Mouse (Mus musculus): Measurements from ENCODE around the gene Dlec1. TPM values are rescaled to one million over a fixed set of nuclear protein-coding genes. Genes with fewer than 3 reads are reported as not detected.

The Dlec1 gene
- polyA plus RNA-seq (2015; fragmentation: Illumina TruSeq; extraction: RNeasy Lipid Tissue Mini Kit (QIAGEN cat#74804); ENCODE audit: insufficient read depth, low replicate concordance) = 0.43 TPM

DNA sequence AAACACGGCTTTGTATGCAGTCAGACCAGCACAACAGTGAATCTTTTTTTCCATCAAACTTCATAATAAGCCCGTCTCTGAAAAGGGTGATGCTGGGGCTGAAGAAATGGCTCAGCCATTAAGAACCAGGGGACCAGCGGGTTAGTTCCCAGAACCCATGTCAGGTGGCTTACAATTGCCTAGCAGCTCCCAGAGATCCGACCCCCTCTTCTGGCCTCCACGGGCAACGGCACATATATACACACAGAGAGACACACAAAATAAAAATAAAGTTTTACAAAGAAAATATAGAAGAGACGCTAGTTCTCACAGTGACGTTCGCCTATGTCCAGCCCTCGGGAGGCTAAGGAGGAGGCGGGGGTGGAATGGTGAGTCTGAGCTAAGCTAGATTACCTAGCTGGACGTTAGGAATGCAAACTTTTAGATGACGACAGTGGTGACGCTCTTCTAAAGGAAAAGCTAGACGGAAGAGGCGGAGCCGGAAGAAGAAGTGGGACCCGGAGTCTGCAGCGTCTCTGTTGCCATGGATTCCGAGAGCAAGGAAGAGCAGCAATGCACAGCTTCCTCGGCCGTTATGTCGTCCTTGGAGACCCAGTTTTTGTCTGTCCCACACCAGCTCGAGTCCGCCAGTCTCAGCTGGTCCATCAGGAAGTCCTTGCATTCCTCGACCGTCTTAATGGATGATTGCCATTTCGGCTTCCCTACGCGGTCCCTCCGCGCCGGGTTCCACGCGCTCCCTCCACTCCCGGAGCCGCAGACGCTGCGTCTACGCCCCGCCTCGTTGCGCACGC lies at the start of gene Dlec1:
Gene Dlec1, plus strand, starts transcription at position 487 of the 791 bp plus-strand sequence.

GRCm38 (mm10) chr9:119093419-119094295 lies 8.6 kb upstream of the Dlec1 start, which contains the start of gene Plcd1:
Gene Plcd1, minus strand, starts transcription at chr9:119093502.

GRCm38 (mm10) chr9:119156278-119157201 lies 54.3 kb downstream of the Dlec1 start, which contains the start of gene Acaa1b:
Gene Acaa1b, minus strand, starts transcription at chr9:119157093.

GRCm38 (mm10) chr9:119158861-119159260 lies 56.6 kb downstream of the Dlec1 start, which contains the start of gene Gm47289:
Gene Gm47289, plus strand, starts transcription at chr9:119159161.

Other genes starting within 250 kb of the Dlec1 start
- gene Ctdspl, start 176.0 kb upstream of the Dlec1 start, polyA plus RNA-seq (2015; fragmentation: Illumina TruSeq; extraction: RNeasy Lipid Tissue Mini Kit (QIAGEN cat#74804); ENCODE audit: insufficient read depth, low replicate concordance) = 4.9 TPM
- 6.1 TPM for gene Vill, start 49.7 kb upstream of the Dlec1 start, polyA plus RNA-seq (2015; fragmentation: Illumina TruSeq; extraction: RNeasy Lipid Tissue Mini Kit (QIAGEN cat#74804); ENCODE audit: insufficient read depth, low replicate concordance)
- gene Plcd1, start 9.0 kb upstream of the Dlec1 start, polyA plus RNA-seq (2015; fragmentation: Illumina TruSeq; extraction: RNeasy Lipid Tissue Mini Kit (QIAGEN cat#74804); ENCODE audit: insufficient read depth, low replicate concordance) = 2.0 TPM
- not detected for gene Acaa1b, start 54.6 kb downstream of the Dlec1 start, polyA plus RNA-seq (2015; fragmentation: Illumina TruSeq; extraction: RNeasy Lipid Tissue Mini Kit (QIAGEN cat#74804); ENCODE audit: insufficient read depth, low replicate concordance)
- not detected for gene Gm47289, start 56.7 kb downstream of the Dlec1 start, polyA plus RNA-seq (2015; fragmentation: Illumina TruSeq; extraction: RNeasy Lipid Tissue Mini Kit (QIAGEN cat#74804); ENCODE audit: insufficient read depth, low replicate concordance)
- gene Slc22a13, start 106.6 kb downstream of the Dlec1 start, polyA plus RNA-seq (2015; fragmentation: Illumina TruSeq; extraction: RNeasy Lipid Tissue Mini Kit (QIAGEN cat#74804); ENCODE audit: insufficient read depth, low replicate concordance) = not detected
- 45.4 TPM for gene Oxsr1, start 219.9 kb downstream of the Dlec1 start, polyA plus RNA-seq (2015; fragmentation: Illumina TruSeq; extraction: RNeasy Lipid Tissue Mini Kit (QIAGEN cat#74804); ENCODE audit: insufficient read depth, low replicate concordance)
- gene Acaa1a, start 237.2 kb downstream of the Dlec1 start, polyA plus RNA-seq (2015; fragmentation: Illumina TruSeq; extraction: RNeasy Lipid Tissue Mini Kit (QIAGEN cat#74804); ENCODE audit: insufficient read depth, low replicate concordance) = 31.3 TPM
- gene Myd88, start 238.9 kb downstream of the Dlec1 start, polyA plus RNA-seq (2015; fragmentation: Illumina TruSeq; extraction: RNeasy Lipid Tissue Mini Kit (QIAGEN cat#74804); ENCODE audit: insufficient read depth, low replicate concordance) = 50.0 TPM

All from spleen, adult 10 weeks (tissue).